Mouse (Mus musculus): Measurements from ENCODE around the gene Ctbs. TPM values are rescaled to one million over a fixed set of nuclear protein-coding genes. Genes with fewer than 3 reads are reported as not detected.

Gene Ctbs
- polyA plus RNA-seq, 1 experiment from 2014 or later = 14.8 TPM

DNA sequence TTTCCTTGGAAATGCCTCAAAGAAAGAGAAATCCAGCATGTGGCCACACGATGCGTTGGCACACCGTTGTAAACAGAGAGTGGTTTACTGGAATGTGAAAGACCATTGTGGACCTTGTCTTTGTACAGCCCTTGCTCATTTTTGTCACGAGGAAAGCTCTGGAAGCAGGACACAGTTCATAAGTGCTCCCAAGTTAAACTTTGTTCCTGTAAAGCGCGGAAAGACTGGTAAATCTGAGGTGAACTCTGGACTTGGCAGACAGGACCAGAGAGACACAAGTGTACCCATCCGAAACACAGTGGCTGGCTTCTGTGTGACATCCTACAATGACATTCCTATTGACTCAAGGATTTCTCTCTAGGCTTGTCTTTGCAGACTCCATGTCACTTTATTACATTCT, 6.2 kb upstream of the Ctbs start:
- Histone ChIP-seq H3K4me3 (ENCODE audit: low read depth, low read length) (no peak overlapping the region), H3K9ac (replicated peaks; ENCODE audit: low read depth) (no peak overlapping the region), H3K9me3 (ENCODE audit: low read length) (no peaks in the 10 kb centered on the region), H3K4me1 (ENCODE audit: insufficient read depth, low read depth, low read length) (no peaks in the 10 kb centered on the region), H3K27ac (ENCODE audit: low read length) (0 out of 2 replicates have a peak overlapping the region, but pooled peaks have one; percentile 2), H3K4me2 (replicated peaks; ENCODE audit: low read depth, low read length) (no peak overlapping the region), H3K27me3 (replicated peaks; ENCODE audit: insufficient read depth, low read length) (no peaks in the 10 kb centered on the region), H3K36me3 (ENCODE audit: insufficient read depth, low read length) (0 out of 2 replicates have a peak, but pooled peaks cover 2% of the 10 kb centered on the region)
- no peak for TF ChIP-seq EP300 (IDR thresholded peaks at IDR 0.05)
- TF ChIP-seq CTCF (IDR thresholded peaks at IDR 0.05) = no peak
- whole genome bisulfite sequencing = 60% methylated on average over 7 of the region's 7 CpGs
- ATAC-seq (no peak), DNase-seq (ENCODE audit: low spot score) (no peak)

- no peak for ATAC-seq
- 86% methylated on average over 7 of the region's 7 CpGs for WGBS
Measured at GRCm38 (mm10) chr3:146444880-146445279, 4.7 kb upstream of the Ctbs start.

DNA sequence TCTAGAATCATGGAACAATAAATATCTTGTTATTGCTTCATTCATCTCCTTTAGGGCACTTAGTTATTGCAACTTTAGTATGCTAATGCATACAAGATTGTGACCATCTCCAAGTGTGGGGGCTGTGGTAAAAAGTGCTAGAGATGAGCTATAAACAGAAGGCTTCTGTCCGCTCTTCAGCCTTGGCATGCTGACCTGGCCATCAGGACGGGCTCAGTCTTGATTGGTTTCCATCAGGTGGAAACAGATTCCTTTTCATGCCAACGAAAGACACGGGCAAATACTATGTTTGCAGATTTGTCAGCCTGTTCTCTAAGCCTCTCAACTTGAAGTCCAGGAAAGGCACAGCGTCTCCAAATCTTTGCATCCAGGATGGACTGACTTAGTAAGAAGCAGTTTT, 2.4 kb upstream of the Ctbs start:
- Histone ChIP-seq H3K9ac (replicated peaks; ENCODE audit: low read depth) (no peak overlapping the region), H3K36me3 (ENCODE audit: insufficient read depth, low read length) (no peaks in the 10 kb centered on the region), H3K27ac (ENCODE audit: low read length) (peak overlapping the region; percentile 57), H3K9me3 (ENCODE audit: low read length) (no peaks in the 10 kb centered on the region), H3K4me2 (replicated peaks; ENCODE audit: low read depth, low read length) (no peak overlapping the region), H3K4me1 (ENCODE audit: insufficient read depth, low read depth, low read length) (peaks cover 5% of the 10 kb centered on the region; the same call in 1 of the 2 replicates), H3K4me3 (ENCODE audit: low read depth, low read length) (no peak overlapping the region), H3K27me3 (replicated peaks; ENCODE audit: insufficient read depth, low read length) (no peaks in the 10 kb centered on the region)
- TF ChIP-seq CTCF (IDR thresholded peaks at IDR 0.05) (no peak), EP300 (IDR thresholded peaks at IDR 0.05) (no peak)
- ATAC-seq (no peak), DNase-seq (ENCODE audit: low spot score) (no peak)
- 71% methylated on average over 5 of the region's 5 CpGs for WGBS

More at GRCm38 (mm10) chr3:146444880-146445279, 4.7 kb upstream of the Ctbs start:
- no peak for TF ChIP-seq EP300 (IDR thresholded peaks at IDR 0.05)
- no peak for TF ChIP-seq CTCF (IDR thresholded peaks at IDR 0.05)
- Histone ChIP-seq H3K9ac (replicated peaks; ENCODE audit: low read depth) (no peak overlapping the region), H3K27ac (ENCODE audit: low read length) (no peak overlapping the region), H3K27me3 (replicated peaks; ENCODE audit: insufficient read depth, low read length) (no peaks in the 10 kb centered on the region), H3K4me1 (ENCODE audit: insufficient read depth, low read depth, low read length) (no peaks in the 10 kb centered on the region; the same call in 1 of the 2 replicates), H3K9me3 (ENCODE audit: low read length) (no peaks in the 10 kb centered on the region), H3K36me3 (ENCODE audit: insufficient read depth, low read length) (0 out of 2 replicates have a peak, but pooled peaks cover 2% of the 10 kb centered on the region), H3K4me3 (ENCODE audit: low read depth, low read length) (no peak overlapping the region), H3K4me2 (replicated peaks; ENCODE audit: low read depth, low read length) (no peak overlapping the region)
- DNase-seq (ENCODE audit: low spot score) = no peak

GRCm38 (mm10) chr3:146447598-146447997, 2.0 kb upstream of the Ctbs start:
- H3K36me3 ChIP-seq (ENCODE audit: insufficient read depth, low read length) = no peaks in the 10 kb centered on the region
- H3K27me3 ChIP-seq (replicated peaks; ENCODE audit: insufficient read depth, low read length) = no peaks in the 10 kb centered on the region
- H3K9me3 ChIP-seq (ENCODE audit: low read length) = no peaks in the 10 kb centered on the region
- H3K27ac ChIP-seq (ENCODE audit: low read length) = peak overlapping the region; percentile 83
- ATAC-seq (peak; percentile 67), DNase-seq (ENCODE audit: low spot score) (peak; percentile 76)
- H3K4me3 ChIP-seq (ENCODE audit: low read depth, low read length) = no peak overlapping the region
- WGBS = 61% methylated on average over 3 of the region's 3 CpGs
- no peak overlapping the region for H3K4me2 ChIP-seq (replicated peaks; ENCODE audit: low read depth, low read length)
- TF ChIP-seq EP300 (IDR thresholded peaks at IDR 0.05) (peak; percentile 97), CTCF (IDR thresholded peaks at IDR 0.05) (no peak)
- no peak overlapping the region for H3K9ac ChIP-seq (replicated peaks; ENCODE audit: low read depth)
- peaks cover 5% of the 10 kb centered on the region; the same call in 1 of the 2 replicates for H3K4me1 ChIP-seq (ENCODE audit: insufficient read depth, low read depth, low read length)

GRCm38 (mm10) chr3:146448372-146448771, 1.2 kb upstream of the Ctbs start:
- no peak overlapping the region for H3K4me3 ChIP-seq (ENCODE audit: low read depth, low read length)
- ATAC-seq (no peak), DNase-seq (ENCODE audit: low spot score) (no peak)
- no peak overlapping the region for H3K9ac ChIP-seq (replicated peaks; ENCODE audit: low read depth)
- H3K27me3 ChIP-seq (replicated peaks; ENCODE audit: insufficient read depth, low read length) = no peaks in the 10 kb centered on the region
- 79% methylated on average over 10 of the region's 10 CpGs for WGBS
- H3K4me2 ChIP-seq (replicated peaks; ENCODE audit: low read depth, low read length) = no peak overlapping the region
- peak overlapping the region; percentile 83 for H3K27ac ChIP-seq (ENCODE audit: low read length)
- no peaks in the 10 kb centered on the region for H3K9me3 ChIP-seq (ENCODE audit: low read length)
- TF ChIP-seq EP300 (IDR thresholded peaks at IDR 0.05) = no peak
- TF ChIP-seq CTCF (IDR thresholded peaks at IDR 0.05) = no peak
- no peaks in the 10 kb centered on the region for H3K36me3 ChIP-seq (ENCODE audit: insufficient read depth, low read length)
- peaks cover 5% of the 10 kb centered on the region; the same call in 1 of the 2 replicates for H3K4me1 ChIP-seq (ENCODE audit: insufficient read depth, low read depth, low read length)

GRCm38 (mm10) chr3:146448969-146449368, 626 bp upstream of the Ctbs start:
- Histone ChIP-seq H3K27ac (ENCODE audit: low read length) (peak overlapping the region; percentile 83; the same call in 1 of the 2 replicates), H3K4me3 (ENCODE audit: low read depth, low read length) (no peak overlapping the region), H3K9ac (replicated peaks; ENCODE audit: low read depth) (no peak overlapping the region), H3K27me3 (replicated peaks; ENCODE audit: insufficient read depth, low read length) (no peaks in the 10 kb centered on the region), H3K4me1 (ENCODE audit: insufficient read depth, low read depth, low read length) (peaks cover 5% of the 10 kb centered on the region; the same call in 1 of the 2 replicates), H3K9me3 (ENCODE audit: low read length) (no peaks in the 10 kb centered on the region), H3K36me3 (ENCODE audit: insufficient read depth, low read length) (no peaks in the 10 kb centered on the region), H3K4me2 (replicated peaks; ENCODE audit: low read depth, low read length) (no peak overlapping the region)
- TF ChIP-seq CTCF (IDR thresholded peaks at IDR 0.05) (no peak), EP300 (IDR thresholded peaks at IDR 0.05) (no peak)
- no peak for DNase-seq (ENCODE audit: low spot score)
- WGBS = 58% methylated on average over 6 of the region's 6 CpGs
- no peak for ATAC-seq
